Mouse (Mus musculus): ENCODE measurements around the gene Mpped1. TPM values are rescaled to one million over a fixed set of nuclear protein-coding genes. Genes with fewer than 3 reads are reported as not detected.

Gene Mpped1
- total RNA-seq, 1 experiment = 0.40 TPM

GRCm38 (mm10) chr15:83814106-83814505 lies 34.8 kb downstream of the Mpped1 start:
- H3K9ac ChIP-seq (ENCODE audit: insufficient read depth, low read depth, low read length, poor library complexity, severe bottlenecking) = no peak overlapping the region
- H3K27ac ChIP-seq (ENCODE audit: insufficient read depth, low read depth, low read length, poor library complexity, severe bottlenecking) = no peak overlapping the region
- no peaks in the 10 kb centered on the region for H3K36me3 ChIP-seq (ENCODE audit: control insufficient read depth, insufficient read depth, low read length, poor library complexity, severe bottlenecking)
- in situ Hi-C loops (cut with MboI; ENCODE audit: low sequenced_read_pairs in 2 of 2, unreplicated experiment in 2 of 2) = no loop called here
- no peaks in the 10 kb centered on the region for H3K4me1 ChIP-seq (ENCODE audit: control insufficient read depth in 2 of 2, insufficient read depth in 2 of 2, low read length in 2 of 2, poor library complexity in 1 of 2)
- no peak for DNase-seq (ENCODE audit: low read depth, low spot score)
- no peaks in the 10 kb centered on the region for H3K9me3 ChIP-seq (ENCODE audit: control insufficient read depth, insufficient read depth, low read depth, low read length)
- no peak overlapping the region for H3K4me3 ChIP-seq (ENCODE audit: insufficient read depth in 1 of 2, low read depth in 1 of 2, low read length in 2 of 2, poor library complexity in 1 of 2, severe bottlenecking in 1 of 2)
- TF ChIP-seq ZNF384 (IDR thresholded peaks at IDR 0.05; ENCODE audit: low read depth, low read length) (no peak), MAFK (IDR thresholded peaks at IDR 0.05; ENCODE audit: insufficient read depth, low read depth, low read length) (no peak), HCFC1 (IDR thresholded peaks at IDR 0.05; ENCODE audit: borderline replicate concordance, insufficient read depth, low read length) (no peak), CHD2 (IDR thresholded peaks at IDR 0.05; ENCODE audit: low read depth, low read length) (no peak), ZC3H11A (IDR thresholded peaks at IDR 0.05; ENCODE audit: borderline replicate concordance, low read depth, low read length) (no peak)

DNA sequence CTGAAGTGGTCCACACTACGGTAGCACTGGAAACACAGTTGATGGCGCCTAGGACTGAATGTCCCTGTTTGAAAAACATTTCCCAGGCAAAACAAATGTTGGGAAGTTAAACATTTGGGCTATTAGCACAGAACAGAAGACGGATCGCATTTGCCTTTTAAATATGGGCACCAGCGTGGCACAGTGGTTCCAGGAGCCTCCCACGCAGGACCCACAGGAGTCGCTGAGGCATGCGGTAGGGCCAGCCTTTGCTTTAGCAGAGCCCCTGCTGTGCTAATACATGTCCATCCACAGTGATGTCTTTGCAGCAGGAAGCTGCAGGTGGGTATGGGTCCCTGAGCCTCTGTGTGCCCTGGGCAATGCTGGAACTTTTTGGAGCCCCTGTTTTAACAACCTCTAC lies 48.7 kb downstream of the Mpped1 start:
- Histone ChIP-seq H3K4me3 (ENCODE audit: insufficient read depth in 1 of 2, low read depth in 1 of 2, low read length in 2 of 2, poor library complexity in 1 of 2, severe bottlenecking in 1 of 2) (no peak overlapping the region), H3K4me1 (ENCODE audit: control insufficient read depth in 2 of 2, insufficient read depth in 2 of 2, low read length in 2 of 2, poor library complexity in 1 of 2) (no peaks in the 10 kb centered on the region), H3K9me3 (ENCODE audit: control insufficient read depth, insufficient read depth, low read depth, low read length) (no peaks in the 10 kb centered on the region), H3K27ac (ENCODE audit: insufficient read depth, low read depth, low read length, poor library complexity, severe bottlenecking) (no peak overlapping the region), H3K36me3 (ENCODE audit: control insufficient read depth, insufficient read depth, low read length, poor library complexity, severe bottlenecking) (no peaks in the 10 kb centered on the region), H3K9ac (ENCODE audit: insufficient read depth, low read depth, low read length, poor library complexity, severe bottlenecking) (no peak overlapping the region)
- TF ChIP-seq HCFC1 (IDR thresholded peaks at IDR 0.05; ENCODE audit: borderline replicate concordance, insufficient read depth, low read length) = no peak
- no peak for TF ChIP-seq ZC3H11A (IDR thresholded peaks at IDR 0.05; ENCODE audit: borderline replicate concordance, low read depth, low read length)
- TF ChIP-seq ZNF384 (IDR thresholded peaks at IDR 0.05; ENCODE audit: low read depth, low read length) = no peak
- TF ChIP-seq CHD2 (IDR thresholded peaks at IDR 0.05; ENCODE audit: low read depth, low read length) = no peak
- no peak for TF ChIP-seq MAFK (IDR thresholded peaks at IDR 0.05; ENCODE audit: insufficient read depth, low read depth, low read length)
- in situ Hi-C loops (cut with MboI; ENCODE audit: low sequenced_read_pairs in 2 of 2, unreplicated experiment in 2 of 2) = no loop called here
- DNase-seq (ENCODE audit: low read depth, low spot score) = no peak

- Histone ChIP-seq H3K27ac (ENCODE audit: insufficient read depth, low read depth, low read length, poor library complexity, severe bottlenecking) (no peak overlapping the region), H3K4me1 (ENCODE audit: control insufficient read depth in 2 of 2, insufficient read depth in 2 of 2, low read length in 2 of 2, poor library complexity in 1 of 2) (no peaks in the 10 kb centered on the region), H3K9ac (ENCODE audit: insufficient read depth, low read depth, low read length, poor library complexity, severe bottlenecking) (no peak overlapping the region), H3K36me3 (ENCODE audit: control insufficient read depth, insufficient read depth, low read length, poor library complexity, severe bottlenecking) (no peaks in the 10 kb centered on the region), H3K4me3 (ENCODE audit: insufficient read depth in 1 of 2, low read depth in 1 of 2, low read length in 2 of 2, poor library complexity in 1 of 2, severe bottlenecking in 1 of 2) (no peak overlapping the region), H3K9me3 (ENCODE audit: control insufficient read depth, insufficient read depth, low read depth, low read length) (no peaks in the 10 kb centered on the region)
- TF ChIP-seq MAFK (IDR thresholded peaks at IDR 0.05; ENCODE audit: insufficient read depth, low read depth, low read length) (no peak), HCFC1 (IDR thresholded peaks at IDR 0.05; ENCODE audit: borderline replicate concordance, insufficient read depth, low read length) (no peak), ZC3H11A (IDR thresholded peaks at IDR 0.05; ENCODE audit: borderline replicate concordance, low read depth, low read length) (no peak), ZNF384 (IDR thresholded peaks at IDR 0.05; ENCODE audit: low read depth, low read length) (no peak), CHD2 (IDR thresholded peaks at IDR 0.05; ENCODE audit: low read depth, low read length) (no peak)
- no peak for DNase-seq (ENCODE audit: low read depth, low spot score)
- in situ Hi-C loops (cut with MboI; ENCODE audit: low sequenced_read_pairs in 2 of 2, unreplicated experiment in 2 of 2) = no loop called here
These were observed 50.0 kb downstream of the Mpped1 start for GRCm38 (mm10) chr15:83829226-83829625.

- Histone ChIP-seq H3K9me3 (ENCODE audit: control insufficient read depth, insufficient read depth, low read depth, low read length) (no peaks in the 10 kb centered on the region), H3K9ac (ENCODE audit: insufficient read depth, low read depth, low read length, poor library complexity, severe bottlenecking) (no peak overlapping the region), H3K27ac (ENCODE audit: insufficient read depth, low read depth, low read length, poor library complexity, severe bottlenecking) (no peak overlapping the region), H3K4me3 (ENCODE audit: insufficient read depth in 1 of 2, low read depth in 1 of 2, low read length in 2 of 2, poor library complexity in 1 of 2, severe bottlenecking in 1 of 2) (no peak overlapping the region), H3K36me3 (ENCODE audit: control insufficient read depth, insufficient read depth, low read length, poor library complexity, severe bottlenecking) (no peaks in the 10 kb centered on the region), H3K4me1 (ENCODE audit: control insufficient read depth in 2 of 2, insufficient read depth in 2 of 2, low read length in 2 of 2, poor library complexity in 1 of 2) (no peaks in the 10 kb centered on the region)
- in situ Hi-C loops (cut with MboI; ENCODE audit: low sequenced_read_pairs in 2 of 2, unreplicated experiment in 2 of 2) = no loop called here
- TF ChIP-seq ZNF384 (IDR thresholded peaks at IDR 0.05; ENCODE audit: low read depth, low read length) (no peak), HCFC1 (IDR thresholded peaks at IDR 0.05; ENCODE audit: borderline replicate concordance, insufficient read depth, low read length) (no peak), ZC3H11A (IDR thresholded peaks at IDR 0.05; ENCODE audit: borderline replicate concordance, low read depth, low read length) (no peak), CHD2 (IDR thresholded peaks at IDR 0.05; ENCODE audit: low read depth, low read length) (no peak), MAFK (IDR thresholded peaks at IDR 0.05; ENCODE audit: insufficient read depth, low read depth, low read length) (no peak)
- no peak for DNase-seq (ENCODE audit: low read depth, low spot score)
These were observed 53.0 kb downstream of the Mpped1 start for GRCm38 (mm10) chr15:83832265-83832664.
